Mouse (Mus musculus): ENCODE measurements around the gene Adamts6.

DNA sequence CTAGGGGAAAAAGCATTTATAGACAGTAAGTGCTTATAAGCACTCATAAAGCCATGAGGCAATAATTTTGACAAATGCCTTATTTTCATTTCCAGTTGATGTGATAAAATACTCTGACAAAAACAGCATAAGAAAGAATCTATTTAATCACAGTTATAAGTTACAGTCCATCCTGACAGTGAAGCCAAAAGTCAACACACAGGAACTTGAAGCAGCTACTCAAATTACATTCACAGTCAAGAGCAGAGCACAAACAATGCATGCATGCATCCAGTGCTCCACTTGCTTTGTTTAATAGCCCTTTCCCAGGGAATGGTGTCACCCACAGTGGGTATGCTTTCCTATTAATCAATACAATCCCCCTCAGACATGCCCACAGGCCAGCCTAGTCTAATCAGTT lies 159.8 kb downstream of the Adamts6 start:
- no peak for TF ChIP-seq CTCF (IDR thresholded peaks at IDR 0.05; ENCODE audit: extremely low read depth, insufficient read depth, insufficient read length, insufficient replicate concordance)
- TF ChIP-seq POLR2A (IDR thresholded peaks at IDR 0.05; ENCODE audit: low read depth, low read length), result no peak

Measured in spleen, adult 2 months (tissue).